In the genomic region with DNA sequence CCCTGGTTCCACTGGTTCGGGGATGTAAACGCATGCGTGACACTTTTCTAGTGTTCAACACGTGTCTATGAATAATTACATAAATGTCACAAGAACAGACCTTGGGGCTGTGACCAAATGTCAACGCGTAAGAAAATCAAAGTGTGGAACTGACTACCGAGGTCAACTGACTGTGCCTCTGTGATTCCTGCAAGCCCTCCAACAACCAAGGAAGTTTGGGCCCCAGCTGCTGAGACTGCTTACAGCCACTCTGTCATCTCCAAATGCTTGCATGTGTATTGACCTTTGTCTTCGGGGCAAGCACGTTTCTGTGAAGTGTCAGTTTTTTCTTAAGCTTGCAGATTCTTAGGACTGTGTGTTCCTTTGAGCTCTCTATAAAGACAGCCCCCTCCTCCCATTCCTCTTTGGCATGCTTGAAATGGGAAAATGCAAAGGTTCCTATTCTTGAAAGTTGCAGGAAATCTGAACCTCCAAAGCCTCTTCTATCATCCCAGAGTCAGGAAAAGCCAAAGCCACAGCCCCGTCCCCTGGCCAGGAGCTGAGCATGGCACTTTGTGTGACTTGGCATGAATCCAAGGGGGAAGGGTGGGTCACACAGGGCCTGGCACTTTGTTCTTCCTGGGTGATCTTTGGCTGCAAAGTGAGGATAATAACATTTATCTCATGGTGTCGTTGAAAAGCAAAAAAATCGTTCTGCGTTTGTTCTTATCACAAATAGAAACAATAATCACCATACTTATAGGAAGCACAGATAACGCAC, we compare ENCODE assay signal across 14 mouse cellular contexts. TPM values are rescaled to one million over a fixed set of nuclear protein-coding genes. Genes with fewer than 3 reads are reported as not detected.
DNase-seq lines count a peak whose midpoint lies in the region; ATAC-seq and TF ChIP-seq lines count a peak whose summit lies in the region.
"Had no signal": no experiment of that assay in that cellular context is flagged by ENCODE, and none has a peak within 500 bp of the region (broad histone marks: within the 10 kb centered on the region; RNA-seq: fewer than 3 reads in every experiment).

No protein-coding gene starts in this region.

- no peak overlapping the region for H3K9ac ChIP-seq in lung, embryonic 15.5 days
- no peak overlapping the region for H3K9ac ChIP-seq in stomach, embryonic 16.5 days (ENCODE audit: low read length)
- H3K9ac ChIP-seq: hindbrain, embryonic 15.5 days; midbrain, embryonic 15.5 days; neural tube, embryonic 15.5 days had no signal

- TF ChIP-seq CTCF in cerebellum, adult 2 months (IDR thresholded peaks at IDR 0.05; ENCODE audit: borderline replicate concordance, insufficient read depth, low read depth, low read length), result no peak

- peak; percentile 72; the same call in 1 of the 2 replicates for ATAC-seq in lung, embryonic 15.5 days (ENCODE audit: borderline replicate concordance, extremely low read depth, low FRiP score, low TSS enrichment)
- ATAC-seq in stomach, embryonic 16.5 days (ENCODE audit: insufficient read depth, low FRiP score), result 0 out of 2 replicates have a peak, but pooled peaks have one; percentile 64
- ATAC-seq: midbrain, embryonic 15.5 days had no signal

- DNase-seq in lung, adult 18-20 months, result no peak
- DNase-seq in adrenal gland, postnatal 25 days, result peak; percentile 9
- DNase-seq in kidney, postnatal 25 days, result peak; percentile 49 to 71
- DNase-seq in gastrocnemius, adult 8-10 months (ENCODE audit: low spot score in 2 of 2), result no peak
- no peak for DNase-seq in right cerebral cortex, postnatal 10 days (ENCODE audit: low spot score in 2 of 2)
- DNase-seq in cerebellum, adult 2 months, result no peak
- DNase-seq: cerebellum, postnatal 36 days; thymus, postnatal 4 days had no signal

- no peak overlapping the region for H3K27ac ChIP-seq in lung, embryonic 15.5 days
- H3K27ac ChIP-seq in stomach, embryonic 16.5 days (ENCODE audit: low read length), result no peak overlapping the region
- no peak overlapping the region for H3K27ac ChIP-seq in cerebellum, adult 2 months (ENCODE audit: insufficient read depth, low read length)
- H3K27ac ChIP-seq: hindbrain, embryonic 15.5 days; midbrain, embryonic 15.5 days; neural tube, embryonic 15.5 days had no signal

- H3K36me3 ChIP-seq in lung, embryonic 15.5 days, result no peaks in the 10 kb centered on the region
- H3K36me3 ChIP-seq in stomach, embryonic 16.5 days (ENCODE audit: control insufficient read depth, insufficient read depth, low read length), result no peaks in the 10 kb centered on the region
- H3K36me3 ChIP-seq: hindbrain, embryonic 15.5 days; midbrain, embryonic 15.5 days; neural tube, embryonic 15.5 days had no signal

- H3K9me3 ChIP-seq in lung, embryonic 15.5 days, result no peaks in the 10 kb centered on the region
- H3K9me3 ChIP-seq in stomach, embryonic 16.5 days (replicated peaks; ENCODE audit: control insufficient read depth, low read length), result no peaks in the 10 kb centered on the region
- H3K9me3 ChIP-seq: hindbrain, embryonic 15.5 days; midbrain, embryonic 15.5 days; neural tube, embryonic 15.5 days had no signal

- 17% methylated on average over 14 of the region's 14 CpGs for WGBS in lung, embryonic 15.5 days
- 44% methylated on average over 14 of the region's 14 CpGs for WGBS in stomach, embryonic 16.5 days
- 74% methylated on average over 14 of the region's 14 CpGs for WGBS in cerebellum, adult 2 months

- H3K4me3 ChIP-seq in lung, embryonic 15.5 days, result no peak overlapping the region
- H3K4me3 ChIP-seq in stomach, embryonic 16.5 days (replicated peaks; ENCODE audit: low read length), result no peak overlapping the region
- no peak overlapping the region for H3K4me3 ChIP-seq in cerebellum, adult 2 months (replicated peaks; ENCODE audit: insufficient read depth, low read depth, low read length)
- H3K4me3 ChIP-seq: hindbrain, embryonic 15.5 days; midbrain, embryonic 15.5 days; neural tube, embryonic 15.5 days had no signal

- no peaks in the 10 kb centered on the region for H3K27me3 ChIP-seq in lung, embryonic 15.5 days
- H3K27me3 ChIP-seq in stomach, embryonic 16.5 days (ENCODE audit: control insufficient read depth, insufficient read depth, low read length), result no peaks in the 10 kb centered on the region
- H3K27me3 ChIP-seq in cerebellum, adult 2 months (ENCODE audit: control insufficient read depth, insufficient read depth, low read length), result no peaks in the 10 kb centered on the region
- H3K27me3 ChIP-seq: CH12.LX; hindbrain, embryonic 15.5 days; midbrain, embryonic 15.5 days; neural tube, embryonic 15.5 days had no signal

- H3K4me1 ChIP-seq in lung, embryonic 15.5 days, result peaks cover 18% of the 10 kb centered on the region
- H3K4me1 ChIP-seq in stomach, embryonic 16.5 days (ENCODE audit: control insufficient read depth, insufficient read depth, low read length), result 0 out of 2 replicates have a peak, but pooled peaks cover 8% of the 10 kb centered on the region
- H3K4me1 ChIP-seq in cerebellum, adult 2 months (ENCODE audit: control insufficient read depth, insufficient read depth, low read length), result no peaks in the 10 kb centered on the region
- H3K4me1 ChIP-seq: hindbrain, embryonic 15.5 days; midbrain, embryonic 15.5 days; neural tube, embryonic 15.5 days had no signal

- no peak for TF ChIP-seq POLR2A in cerebellum, adult 2 months (IDR thresholded peaks at IDR 0.05; ENCODE audit: borderline replicate concordance, insufficient read depth, low read length)

- H3K4me2 ChIP-seq in lung, embryonic 15.5 days, result peak overlapping the region; percentile 6; the same call in 1 of the 2 replicates
- no peak overlapping the region for H3K4me2 ChIP-seq in stomach, embryonic 16.5 days (ENCODE audit: low read depth, low read length)
- H3K4me2 ChIP-seq: hindbrain, embryonic 15.5 days; midbrain, embryonic 15.5 days; neural tube, embryonic 15.5 days had no signal

RNA-seq across cellular contexts. Expression of a gene that starts 27.5 kb away (rescaled TPM):
- 3.7 and 3.9 TPM in 2 replicates for polyA plus RNA-seq in lung, embryonic 15.5 days (2015; fragmentation: Nextera tagmentation; extraction: Ambion mirVana)
- 2.9 and 3.2 TPM in 2 replicates for total RNA-seq in adrenal gland, postnatal 25 days (2021)
- 8.7 and 8.8 TPM in 2 replicates for polyA plus RNA-seq in stomach, embryonic 16.5 days (2015; fragmentation: Nextera tagmentation; extraction: Ambion mirVana)
- total RNA-seq in gastrocnemius, adult 8-10 months (2022), result 1 to 10 TPM in 2 of 4 experiments, under 1 TPM in 2; 0.62 to 1.3 (median 1.1) TPM
- 1.9 and 2.7 TPM in 2 replicates for polyA plus RNA-seq in cerebellum, adult 2 months (2012; rRNA removed)
- total RNA-seq: CH12.LX had no signal

Comparison
In these comparisons a context has a peak if more than half of its experiments do, and no peak if none do; other contexts are left out.
1. DNase-seq: peak in adrenal gland, postnatal 25 days (single experiment) and kidney, postnatal 25 days (2 of 2); none in lung, adult 18-20 months (0 of 2), gastrocnemius, adult 8-10 months (0 of 2), right cerebral cortex, postnatal 10 days (0 of 2) and cerebellum, adult 2 months (0 of 2).